Mouse (Mus musculus) adrenal gland, postnatal 10 days (tissue): ENCODE results near the gene Mmp21. TPM values are rescaled to one million over a fixed set of nuclear protein-coding genes. Genes with fewer than 3 reads are reported as not detected.
"Not testable (repeated sequence)": the region's sequence is repeated elsewhere in the genome, so short reads cannot be mapped to it uniquely, and the experiment has no call there.

Experiments used
- DNase-seq: peaks from one replicate; pipeline ENCODE4 v3.0.0; 2021; ENCODE audit warnings: mixed read lengths
- long read RNA-seq, 2 experiments: library from polyadenylated mRNA; stranded (forward); transcript quantifications; one replicate each; pipeline ENCODE4 v2.0.0; 2021
- total RNA-seq, 2 experiments: library from RNA; stranded (reverse); gene quantifications; 2 replicates each; pipeline ENCODE4 v1.2.3; 2021

The Mmp21 gene
- total RNA-seq, result not detected
- long read RNA-seq, experiment 1, result 0 reads
- long read RNA-seq, experiment 2, result 0 reads

DNA sequence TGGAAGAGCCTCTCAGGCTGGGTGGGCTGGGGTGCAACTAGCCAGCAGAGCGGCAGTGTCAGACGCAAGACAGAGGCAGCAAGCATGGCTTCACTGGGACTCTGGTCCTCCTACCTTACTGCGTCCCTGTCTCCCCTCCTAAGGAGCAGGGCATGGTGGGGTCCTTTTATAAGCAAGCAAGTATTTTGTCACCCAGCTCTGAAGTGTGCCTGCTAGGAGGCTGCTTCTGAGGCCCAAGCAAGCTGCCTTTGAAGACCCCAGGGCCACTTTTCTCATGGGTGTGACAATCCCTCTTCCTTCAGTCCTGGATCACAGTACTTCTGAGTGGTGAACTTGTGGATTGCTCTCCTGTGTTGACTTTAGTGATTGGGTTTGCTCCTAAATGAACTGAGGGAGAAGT lies at the start of gene Mmp21:
Gene Mmp21 (minus strand): TSS at position 101 of the 400 bp plus-strand sequence.
- no peak for DNase-seq

DNA sequence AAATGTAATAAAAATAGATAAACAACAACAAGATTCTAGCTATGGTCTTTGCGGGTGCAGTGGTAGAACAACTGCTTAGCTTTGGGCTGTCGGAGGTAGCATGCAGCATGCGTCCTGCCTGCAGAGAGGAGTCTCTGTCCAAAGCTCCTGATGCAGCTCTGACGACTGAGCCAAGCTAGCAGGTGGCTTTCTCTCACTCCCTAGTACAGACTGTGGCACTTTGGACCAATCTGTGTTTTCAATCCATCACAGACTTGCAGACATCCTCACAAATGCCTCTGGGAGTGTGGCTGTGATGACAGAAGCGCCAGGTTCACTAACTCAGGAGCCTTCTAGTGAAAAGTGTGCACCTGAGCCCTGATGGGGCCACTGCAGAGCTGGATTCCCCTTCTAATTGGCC lies 49.5 kb upstream of the Mmp21 start:
- DNase-seq, result no peak

DNA sequence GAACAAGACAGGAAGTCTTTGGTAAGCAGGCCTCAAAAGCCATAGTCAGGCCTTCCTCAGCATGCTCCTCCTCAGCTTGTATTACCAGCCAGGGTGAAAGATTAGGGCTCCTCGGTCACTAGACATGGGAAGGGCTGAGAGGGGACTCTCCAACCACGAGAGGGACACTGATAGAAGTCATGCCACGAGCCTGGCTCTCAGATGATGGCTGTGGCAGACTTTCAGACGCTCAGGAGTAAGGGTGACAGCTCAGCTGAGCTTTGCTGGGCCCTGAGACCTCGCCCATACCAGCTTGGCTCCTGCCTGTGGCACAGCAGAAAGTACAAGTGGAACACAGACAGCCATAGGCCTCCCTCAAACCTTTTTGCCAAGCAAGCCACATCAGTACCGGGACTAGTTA lies 47.2 kb upstream of the Mmp21 start:
- DNase-seq, result no peak

DNA sequence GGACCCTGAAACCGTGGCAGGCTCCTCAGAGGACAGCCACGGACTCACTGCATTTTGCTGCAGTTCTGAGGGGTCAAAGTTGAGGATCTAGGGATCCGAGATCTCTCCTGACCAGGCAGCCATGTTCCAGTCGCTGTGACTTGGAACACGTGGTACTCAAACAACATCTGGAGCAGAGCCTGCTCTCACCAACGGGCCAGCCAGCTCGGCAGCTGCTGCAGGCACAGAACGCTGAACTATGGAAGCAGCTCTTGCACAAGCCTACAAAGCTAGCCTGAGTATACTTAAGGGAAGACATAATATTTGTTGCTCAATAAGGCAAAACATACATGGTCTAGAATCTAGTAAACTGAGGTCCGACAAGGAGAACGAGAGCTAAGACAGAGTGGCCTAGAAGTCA lies 45.7 kb upstream of the Mmp21 start:
- peak; percentile 46 for DNase-seq

DNA sequence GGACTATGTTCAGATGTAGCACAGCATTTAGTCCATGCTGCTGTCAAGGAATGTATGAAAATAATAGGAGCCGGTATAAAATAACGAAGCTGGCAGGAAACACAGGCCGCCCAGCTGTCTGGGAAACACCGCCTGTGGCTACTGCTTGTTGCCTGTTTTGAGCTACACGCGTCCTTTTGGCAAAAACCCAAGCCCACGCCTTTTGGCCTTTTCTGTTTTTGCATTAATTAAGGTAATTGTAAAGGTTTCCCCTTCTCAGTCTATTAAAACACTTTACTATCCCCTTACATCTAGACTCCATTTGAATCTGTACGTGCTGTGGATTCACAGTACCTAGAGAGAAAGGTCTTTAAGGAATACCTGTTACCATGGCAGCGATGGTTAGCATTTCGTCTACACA lies 45.0 kb upstream of the Mmp21 start:
- DNase-seq, result no peak

DNA sequence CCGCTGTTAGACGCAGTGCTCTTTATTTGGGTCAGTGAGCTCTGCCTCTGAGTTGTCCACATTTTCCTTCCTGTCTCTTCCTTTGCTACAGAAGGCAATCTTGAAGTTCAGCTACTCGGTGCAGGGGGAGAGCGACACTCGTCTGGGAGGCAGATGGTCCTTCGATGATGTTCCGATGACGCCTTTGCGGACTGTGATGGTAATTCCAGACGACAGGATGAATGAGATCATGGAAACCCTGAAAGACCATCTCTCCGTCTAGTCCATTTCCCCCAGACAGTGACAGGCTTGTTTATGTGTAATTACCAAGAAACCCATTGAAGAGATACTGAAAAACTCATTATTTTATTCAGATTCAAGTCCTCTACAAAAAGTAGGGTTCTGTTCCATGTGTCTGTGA lies 40.8 kb upstream of the Mmp21 start:
- no peak for DNase-seq

DNA sequence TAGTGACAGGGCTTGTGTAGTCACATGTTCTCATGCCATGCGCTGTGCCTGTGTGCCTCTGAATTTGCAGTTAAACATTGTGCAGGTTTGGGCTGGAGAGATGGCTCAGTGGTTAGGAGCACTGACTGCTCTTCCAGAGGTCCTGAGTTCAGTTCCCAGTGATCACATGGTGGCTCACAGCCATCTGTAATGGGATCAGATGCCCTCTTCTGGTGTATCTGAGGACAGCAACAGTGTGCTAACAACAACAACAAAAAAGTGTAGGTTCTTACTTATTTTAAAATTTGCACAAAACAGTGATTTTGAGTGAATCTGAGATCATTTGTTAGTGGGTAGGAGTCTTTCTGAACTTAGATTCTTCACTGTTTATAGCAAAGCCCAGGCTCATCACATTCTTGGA lies 38.7 kb upstream of the Mmp21 start:
- DNase-seq, result no peak

DNA sequence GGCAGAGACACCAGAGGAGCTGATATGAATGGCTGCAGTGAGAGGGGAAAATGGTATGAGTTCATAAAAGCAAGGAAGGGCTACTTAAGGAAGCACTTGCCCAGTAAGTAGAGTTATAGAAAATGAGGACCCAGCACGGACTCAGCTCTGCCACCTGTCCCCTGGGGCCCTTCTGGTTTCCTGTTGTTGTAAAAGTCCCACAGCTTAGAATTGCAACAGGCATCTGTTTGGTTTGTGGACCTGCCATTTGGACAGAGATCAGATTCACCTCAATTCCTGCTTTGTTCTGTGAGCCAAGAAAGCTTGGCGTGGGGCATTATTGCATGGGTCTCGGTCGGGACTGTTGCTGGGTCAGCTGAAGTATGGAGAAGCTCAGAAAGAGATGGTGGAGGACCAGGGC lies 35.5 kb upstream of the Mmp21 start:
- DNase-seq, result peak; percentile 57

DNA sequence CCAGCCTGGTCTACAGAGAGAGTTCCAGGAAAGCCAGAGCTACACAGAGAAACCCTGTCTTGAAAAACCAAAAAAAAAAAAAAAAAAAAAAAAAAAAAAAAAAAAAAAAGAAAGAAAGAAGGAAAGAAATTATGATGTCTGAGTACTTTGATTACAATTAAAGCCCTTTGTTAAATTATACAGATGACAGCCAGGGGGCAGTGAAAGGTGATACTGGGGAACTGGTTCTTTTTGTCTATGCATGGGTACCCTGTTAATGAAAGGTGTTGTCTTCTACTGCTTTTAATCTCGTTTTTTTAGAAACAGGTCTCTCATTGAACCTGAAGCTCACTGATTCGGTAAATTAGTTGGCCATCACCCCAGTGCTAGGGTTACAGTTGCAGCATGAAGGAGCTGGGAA lies 27.4 kb upstream of the Mmp21 start:
- no peak for DNase-seq

DNA sequence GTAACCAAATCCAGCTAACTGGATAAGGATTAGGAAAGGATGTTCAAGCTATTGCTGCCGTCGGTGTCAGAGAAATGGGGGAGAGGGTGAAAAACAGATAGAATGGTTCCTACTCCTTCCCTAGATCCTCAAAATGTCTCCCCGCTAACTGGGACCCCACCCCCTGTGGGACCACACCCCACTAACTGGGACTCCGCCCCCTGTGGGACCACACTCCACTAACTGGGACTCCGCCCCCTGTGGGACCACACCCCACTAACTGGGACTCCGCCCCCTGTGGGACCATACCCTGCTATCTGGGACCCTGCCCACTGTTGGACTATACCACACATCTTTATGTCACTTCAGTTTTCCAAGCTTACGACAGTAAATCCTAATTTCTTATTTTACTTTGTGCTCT lies 24.0 kb upstream of the Mmp21 start:
- no peak for DNase-seq

DNA sequence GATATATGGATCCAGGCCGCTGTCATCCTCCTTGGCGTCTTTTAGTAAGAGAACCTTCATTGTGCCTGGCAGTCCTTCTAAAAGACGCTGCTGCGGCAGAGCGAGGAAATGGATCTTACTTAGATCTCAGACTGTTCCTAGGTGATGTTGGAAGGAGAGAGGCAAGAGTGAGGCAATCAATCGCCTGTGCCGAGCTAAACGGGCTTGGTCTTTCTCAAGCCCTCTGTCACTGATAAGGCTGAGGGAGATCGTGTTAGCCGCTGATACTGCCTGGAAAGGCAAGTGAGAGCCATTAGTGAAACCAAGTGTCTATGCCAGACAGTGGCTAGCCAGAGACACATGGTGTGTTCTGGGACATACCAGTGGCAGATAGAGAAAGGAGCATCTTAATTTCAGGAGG lies 22.5 kb upstream of the Mmp21 start:
- DNase-seq, result no peak

DNA sequence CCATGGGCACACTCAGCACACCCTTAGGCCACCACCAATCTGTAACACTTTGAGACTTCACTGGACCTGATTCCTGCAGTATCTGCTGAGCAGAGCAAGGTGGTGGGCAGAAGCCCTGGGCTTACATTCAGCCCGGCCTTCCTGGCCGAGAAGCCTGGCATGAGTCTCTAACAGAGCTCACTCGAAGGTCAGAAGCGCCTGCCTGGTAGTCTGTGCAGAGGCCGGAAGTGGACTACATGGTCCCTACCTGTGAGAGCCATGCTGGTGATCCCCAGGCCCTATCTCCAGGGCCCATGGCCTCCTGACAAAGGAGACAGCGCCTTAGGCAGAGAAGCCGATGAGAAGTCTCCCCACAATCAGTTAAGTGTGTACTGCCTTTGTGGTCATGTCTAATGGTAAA lies 21.5 kb upstream of the Mmp21 start:
- no peak for DNase-seq

DNA sequence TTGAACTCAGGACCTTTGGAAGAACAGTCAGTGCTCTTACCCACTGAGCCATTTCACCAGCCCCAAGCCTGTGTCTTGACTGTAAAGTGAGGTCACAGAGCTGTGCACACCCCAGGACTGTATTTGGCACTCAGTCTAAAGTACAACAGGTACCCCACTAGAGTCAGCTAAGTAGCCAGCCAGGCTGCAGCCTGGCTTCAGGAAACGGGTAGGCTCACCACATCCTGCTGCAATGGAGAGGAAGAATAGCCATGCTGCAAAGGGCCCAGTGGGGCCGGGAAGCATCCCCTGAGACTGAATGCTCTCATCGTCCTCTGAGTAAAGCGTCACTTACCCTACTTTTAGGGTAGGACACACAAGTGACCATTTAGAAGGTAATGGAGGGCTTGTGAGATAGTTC lies 20.0 kb upstream of the Mmp21 start:
- no peak for DNase-seq

DNA sequence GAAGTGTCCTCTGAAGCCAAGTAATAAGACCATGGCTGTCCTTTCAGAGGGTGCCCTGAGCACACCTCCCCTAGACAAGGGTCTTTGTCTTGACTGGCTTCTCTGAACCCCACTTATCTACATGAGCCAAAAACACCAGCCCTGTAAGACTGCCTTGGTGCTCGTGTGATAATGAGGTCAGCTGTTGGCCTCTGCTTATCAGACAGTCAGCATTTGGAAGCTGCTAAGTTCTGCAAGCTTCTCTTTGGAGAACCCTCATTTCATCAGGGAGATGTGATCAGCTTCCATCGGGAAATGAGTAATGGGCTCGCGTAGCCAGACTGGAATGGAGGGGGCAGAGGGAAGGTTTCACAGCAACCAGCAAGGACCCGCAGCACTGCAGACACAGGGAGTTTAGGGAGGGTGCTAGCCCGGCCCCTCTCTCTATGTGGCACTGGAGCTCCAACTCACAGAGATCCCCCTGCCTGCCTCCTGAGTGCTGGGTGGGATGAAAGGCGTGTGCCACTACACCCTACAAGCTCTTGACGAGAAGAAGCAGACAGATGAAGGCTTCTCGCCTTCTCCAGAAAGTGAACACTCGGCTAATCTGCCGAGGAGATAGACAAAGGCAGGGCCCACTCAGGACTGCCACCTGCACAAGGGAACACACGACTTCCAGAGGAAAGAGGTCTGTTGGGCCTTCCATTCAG lies 18.3 kb upstream of the Mmp21 start:
- DNase-seq, result no peak

DNA sequence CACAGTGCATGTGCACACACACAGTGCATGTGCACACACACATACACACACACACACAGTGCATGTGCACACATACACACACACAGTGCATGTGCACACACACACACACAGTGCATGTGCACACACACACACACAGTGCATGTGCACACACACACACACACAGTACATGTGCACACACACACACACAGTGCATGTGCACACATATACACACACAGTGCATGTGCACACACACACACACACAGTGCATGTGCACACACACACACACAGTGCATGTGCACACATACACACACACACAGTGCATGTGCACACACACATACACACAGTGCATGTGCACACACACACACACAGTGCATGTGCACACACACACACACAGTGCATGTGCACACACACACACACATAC lies 5.8 kb upstream of the Mmp21 start:
- not testable (repeated sequence) for DNase-seq

DNA sequence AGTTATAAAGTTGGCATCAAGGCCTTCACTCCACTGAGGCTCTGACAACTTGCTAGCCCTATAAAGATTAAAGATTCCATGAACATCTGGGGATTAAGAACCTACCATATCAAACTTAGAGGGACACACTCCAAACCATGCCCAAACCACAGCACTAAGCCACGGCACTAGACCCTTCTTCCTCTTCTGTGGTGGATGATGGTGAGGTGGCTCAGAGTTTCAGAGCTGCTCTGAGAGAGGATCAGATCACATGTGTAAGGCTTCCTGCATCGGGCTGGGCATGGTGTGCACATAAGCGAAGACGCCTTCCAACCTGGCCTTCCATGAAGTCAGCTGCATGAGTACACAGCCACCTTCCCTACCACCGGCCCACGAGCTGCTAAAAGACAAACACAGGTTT lies 4.8 kb upstream of the Mmp21 start:
- no peak for DNase-seq

DNA sequence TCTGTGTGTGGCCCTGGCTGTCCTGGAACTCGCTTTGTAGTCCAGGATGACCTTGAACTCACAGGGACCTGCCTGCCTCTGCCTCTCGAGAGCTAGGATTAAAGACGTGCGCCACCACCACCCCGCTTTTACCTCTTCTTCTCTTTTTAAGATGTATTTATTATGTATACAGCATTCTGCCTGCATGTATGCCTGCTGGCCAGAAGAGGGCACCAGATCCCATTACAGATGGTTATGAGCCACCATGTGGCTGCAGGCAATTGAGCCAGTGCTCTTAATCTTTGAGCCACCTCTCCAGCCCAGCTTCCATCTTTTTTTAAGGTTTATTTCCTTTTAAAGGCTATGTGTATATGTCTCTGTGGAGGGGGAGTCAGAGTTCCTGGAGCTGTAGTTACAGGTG lies 4.2 kb upstream of the Mmp21 start:
- DNase-seq, result no peak

DNA sequence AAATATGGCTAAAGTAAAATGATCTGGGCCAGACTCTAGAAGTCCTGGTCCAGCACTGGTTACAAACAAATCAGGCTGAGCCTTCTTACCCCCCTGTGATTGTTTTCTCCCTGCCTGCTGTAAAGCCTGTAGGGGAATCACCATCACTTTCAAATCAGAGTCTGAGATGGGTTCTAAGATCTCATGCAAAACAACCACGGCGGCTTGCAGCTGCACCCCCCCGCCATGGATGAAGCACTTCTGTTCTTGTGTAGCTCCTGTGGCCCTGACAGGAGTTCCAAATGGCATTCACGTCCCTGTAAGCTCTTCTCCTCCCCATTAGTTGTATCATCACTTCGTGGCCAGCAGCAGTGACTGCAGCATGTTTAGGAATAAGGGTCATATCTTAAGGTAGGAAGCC lies 3.8 kb upstream of the Mmp21 start:
- DNase-seq, result no peak

DNA sequence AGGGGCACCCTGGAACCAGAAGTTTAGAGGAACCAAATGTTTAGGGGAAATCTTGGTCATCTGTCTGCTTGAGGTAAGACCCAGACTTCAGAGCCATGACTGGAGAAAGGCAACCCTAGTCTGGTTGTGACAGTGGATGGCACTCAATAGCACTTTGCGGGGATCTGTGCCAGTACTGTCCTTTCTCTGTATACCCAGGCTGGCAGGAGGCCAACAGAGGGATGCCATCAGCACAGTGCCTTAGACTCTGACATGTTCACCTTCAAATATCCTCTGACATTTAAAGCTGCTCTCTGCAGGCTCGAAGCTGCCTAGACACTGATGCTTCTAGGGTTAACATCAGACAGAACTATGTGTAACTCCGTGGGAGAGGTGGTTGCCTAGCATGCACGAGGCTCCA lies 422 bp downstream of the Mmp21 start:
- peak; percentile 41 for DNase-seq

DNA sequence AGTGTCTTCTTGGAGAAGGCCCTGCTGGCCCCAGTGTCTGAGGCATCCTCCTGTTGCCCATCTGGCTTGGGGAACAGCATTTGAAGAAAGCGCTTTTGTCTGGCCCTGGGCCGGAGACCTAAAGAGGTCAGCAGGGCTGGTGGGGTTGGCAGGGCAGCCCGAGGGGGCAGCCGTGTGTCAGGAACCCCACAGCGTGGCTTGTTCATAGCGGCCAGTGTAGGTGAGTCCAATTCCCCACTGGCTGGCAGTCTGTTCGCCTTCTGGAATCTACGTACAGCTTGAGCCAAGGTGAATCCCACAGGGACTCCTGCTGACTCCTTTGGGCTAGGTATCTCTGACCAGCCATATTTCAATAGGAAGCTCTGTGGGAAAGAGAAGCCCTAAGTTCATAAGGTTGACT lies 1.1 kb downstream of the Mmp21 start:
- no peak for DNase-seq

DNA sequence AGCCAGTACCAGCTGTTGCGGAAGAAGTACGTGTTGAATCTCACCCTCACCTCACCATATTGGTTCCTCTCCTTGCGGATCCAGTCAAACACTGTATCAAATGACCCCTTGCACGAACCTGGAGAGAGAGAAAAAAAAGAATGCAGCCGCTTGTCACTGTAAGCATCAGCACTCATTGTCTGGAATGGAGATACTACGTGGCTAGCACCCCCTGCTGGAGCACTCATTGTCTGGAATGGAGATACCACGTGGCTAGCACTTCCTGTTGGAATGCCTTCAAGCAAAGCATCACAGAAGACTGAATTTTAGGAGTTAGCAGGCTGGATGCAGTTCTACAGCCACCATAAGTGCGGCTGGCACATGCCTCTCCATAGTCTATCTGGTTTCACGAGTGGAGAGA lies 3.9 kb downstream of the Mmp21 start:
- no peak for DNase-seq

DNA sequence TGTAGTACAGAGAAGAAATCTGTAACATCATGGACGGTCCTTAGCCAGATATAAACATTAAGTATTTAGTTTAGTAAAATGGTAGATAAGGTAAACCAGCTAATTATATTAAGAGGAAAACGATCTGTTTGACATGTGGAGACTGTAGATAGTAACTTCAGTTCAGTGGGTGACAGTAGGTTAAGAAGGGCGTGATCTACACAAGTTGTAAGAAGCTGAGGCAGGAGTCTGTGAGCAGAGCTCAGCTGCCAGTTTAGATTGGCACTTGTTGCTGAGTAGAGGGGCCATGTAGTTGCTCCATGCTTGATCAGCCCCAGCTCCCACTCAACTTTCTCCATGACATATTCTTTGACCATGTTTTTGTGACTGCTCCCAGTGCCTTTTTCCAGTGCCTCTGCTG lies 9.0 kb downstream of the Mmp21 start:
- DNase-seq, result no peak

DNA sequence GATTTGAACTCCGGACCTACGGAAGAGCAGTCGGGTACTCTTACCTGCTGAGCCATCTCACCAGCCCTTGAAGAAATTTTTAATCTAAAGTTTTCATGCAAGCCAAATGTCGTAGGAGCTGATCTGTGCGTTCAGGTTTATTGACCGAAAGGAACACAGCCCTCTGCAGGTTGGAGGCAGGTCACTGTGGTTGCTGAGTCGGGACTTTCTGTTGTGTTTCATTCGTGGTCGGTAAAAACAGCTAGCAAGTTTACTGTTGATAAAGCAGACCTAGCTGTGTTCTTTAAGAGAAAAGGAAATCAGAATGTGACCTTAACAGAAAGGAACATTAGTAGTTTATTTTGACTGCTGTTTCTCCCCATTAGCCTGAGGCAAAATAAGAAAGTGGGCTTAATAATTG lies 9.9 kb downstream of the Mmp21 start:
- no peak for DNase-seq

DNA sequence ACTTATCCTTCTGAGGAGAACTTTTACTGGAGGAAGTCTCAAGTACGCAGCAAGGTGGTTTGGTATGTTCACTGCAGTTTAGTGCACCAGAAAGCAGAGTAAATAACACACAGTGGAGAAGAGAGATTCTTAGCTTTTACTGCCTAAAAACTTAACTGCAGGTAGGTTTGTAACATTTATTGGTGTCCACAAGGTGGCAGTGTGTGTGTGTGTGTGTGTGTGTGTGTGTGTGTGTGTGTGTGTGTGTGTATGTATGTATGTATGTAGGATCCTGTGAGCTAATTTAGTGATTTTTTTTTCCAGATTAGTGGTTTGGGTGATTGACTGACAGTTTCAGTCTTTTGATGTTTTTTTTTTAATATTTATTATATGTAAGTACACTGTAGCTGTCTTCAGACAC lies 10.8 kb downstream of the Mmp21 start:
- DNase-seq, result no peak

DNA sequence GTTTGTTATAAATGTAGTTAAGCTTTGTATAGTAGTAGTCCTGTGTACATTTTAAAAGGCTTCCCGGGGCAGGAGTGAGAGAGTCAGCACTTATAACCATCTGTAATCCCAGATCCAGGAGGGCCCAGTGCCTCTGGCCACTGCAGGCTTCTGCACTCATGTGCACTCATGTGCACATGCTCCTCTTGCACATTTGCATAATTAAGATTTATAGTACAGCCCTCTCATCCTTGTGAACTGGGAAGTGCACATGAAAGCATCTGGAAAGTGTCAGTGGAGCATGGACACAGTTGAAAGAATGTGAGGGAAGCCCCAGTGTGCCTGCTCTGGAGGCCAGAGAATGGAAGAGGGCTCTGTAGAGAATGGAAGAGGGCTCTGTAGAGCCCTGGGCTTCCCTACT lies 17.4 kb downstream of the Mmp21 start:
- no peak for DNase-seq
